Mouse (Mus musculus) myocyte (in vitro differentiated cells): Measurements from ENCODE around the gene Tm9sf4.

Experiments
- MAX ChIP-seq: IDR thresholded peaks from one replicate; pipeline ENCODE4 v1.6.1; 2011; ENCODE audit warnings: low read depth, mild to moderate bottlenecking, control low read depth
- MYOD1 ChIP-seq, 3 experiments: IDR thresholded peaks; one replicate each; pipeline ENCODE4 v1.6.1; 2011; ENCODE audit warnings: control low read depth in 2 of 3, low read depth in 2 of 3, mild to moderate bottlenecking in 2 of 3, moderate library complexity in 1 of 3; ENCODE audit not compliant: insufficient read length in 2 of 3, control insufficient read depth in 1 of 3
- POLR2A ChIP-seq: IDR thresholded peaks from one replicate; pipeline ENCODE4 v1.6.1; 2011; ENCODE audit warnings: low read depth, mild to moderate bottlenecking, control low read depth, moderate library complexity; ENCODE audit not compliant: insufficient read length
- USF1 ChIP-seq: IDR thresholded peaks from one replicate; pipeline ENCODE4 v1.6.1; 2011; ENCODE audit warnings: low read depth, mild to moderate bottlenecking, control low read depth, moderate library complexity

- no peak for TF ChIP-seq POLR2A
- TF ChIP-seq MYOD1 (IDR thresholded peaks at IDR 0.05; ENCODE audit: control insufficient read depth in 1 of 3, insufficient read length in 2 of 3, low read depth in 2 of 3), result no peak
- no peak for TF ChIP-seq USF1
- no peak for TF ChIP-seq MAX
Measured at GRCm38 (mm10) chr2:153222566-153222965, 61.5 kb downstream of the Tm9sf4 start.
